Mouse (Mus musculus) megakaryocyte progenitor cell, adult 5-6 weeks (primary cell): ENCODE measurements around the gene Il11ra1. TPM values are rescaled to one million over a fixed set of nuclear protein-coding genes. Genes with fewer than 3 reads are reported as not detected.
"Not testable (repeated sequence)": the region's sequence is repeated elsewhere in the genome, so short reads cannot be mapped to it uniquely, and the experiment has no call there.

Experiments
- ATAC-seq: replicated peaks from 2 replicates; pipeline ENCODE4 v1.8.0; 2016; ENCODE audit warnings: mild to moderate bottlenecking, moderate TSS enrichment, inconsistent platforms; ENCODE audit not compliant: poor library complexity
- total RNA-seq, 2 experiments: library from RNA; stranded (forward) in 1 of 2; stranded (reverse) in 1 of 2; fragments of 157-497, 149-512 nt in 1 of 2; fragments of 200-1000 nt in 1 of 2; gene quantifications; 2 replicates each; pipeline versions ENCODE4 v1.2.3 to v1.2.4; 2015 to 2017

Gene Il11ra1
- total RNA-seq, 2 experiments from 2014 or later, result 46.9 to 149 TPM

DNA sequence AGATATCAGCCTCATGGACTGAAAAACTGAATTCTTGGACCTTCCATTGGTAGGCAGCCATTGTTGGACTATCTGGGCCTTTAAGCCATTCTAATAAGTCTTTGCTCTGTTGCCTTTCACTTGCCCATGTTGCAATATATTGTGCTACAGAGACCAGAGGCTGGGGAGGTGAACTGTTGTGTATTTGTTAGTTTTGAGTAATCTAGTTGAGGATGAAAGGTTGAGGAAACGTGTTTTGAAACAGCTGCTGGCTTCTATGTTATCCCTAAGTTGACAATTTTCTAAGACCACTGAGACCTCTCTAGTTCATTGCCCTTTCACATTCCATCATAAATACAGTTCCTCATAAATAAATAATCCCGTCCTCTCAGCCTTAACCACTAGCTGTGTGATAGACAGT lies 44.3 kb downstream of the Il11ra1 start:
- ATAC-seq, result no peak

DNA sequence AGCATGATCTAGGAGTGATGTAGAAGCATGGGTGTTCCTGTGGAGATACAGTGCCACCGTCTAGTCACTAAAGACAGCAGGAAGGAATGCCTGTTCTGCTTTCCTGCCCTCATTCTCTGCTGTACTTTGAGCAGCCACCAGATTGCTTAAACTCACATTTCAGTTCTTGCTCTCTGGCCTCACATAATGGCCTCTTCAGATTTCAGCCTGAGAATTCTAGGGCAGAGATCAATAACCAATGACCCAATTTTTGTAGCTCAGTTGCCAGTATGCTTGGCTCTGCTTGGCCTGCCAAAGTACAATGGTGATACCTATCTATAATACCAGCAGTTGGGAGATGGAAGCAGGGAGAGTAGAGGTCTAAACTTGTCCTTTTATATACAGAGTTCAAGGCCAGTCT lies 45.2 kb downstream of the Il11ra1 start:
- ATAC-seq, result no peak

DNA sequence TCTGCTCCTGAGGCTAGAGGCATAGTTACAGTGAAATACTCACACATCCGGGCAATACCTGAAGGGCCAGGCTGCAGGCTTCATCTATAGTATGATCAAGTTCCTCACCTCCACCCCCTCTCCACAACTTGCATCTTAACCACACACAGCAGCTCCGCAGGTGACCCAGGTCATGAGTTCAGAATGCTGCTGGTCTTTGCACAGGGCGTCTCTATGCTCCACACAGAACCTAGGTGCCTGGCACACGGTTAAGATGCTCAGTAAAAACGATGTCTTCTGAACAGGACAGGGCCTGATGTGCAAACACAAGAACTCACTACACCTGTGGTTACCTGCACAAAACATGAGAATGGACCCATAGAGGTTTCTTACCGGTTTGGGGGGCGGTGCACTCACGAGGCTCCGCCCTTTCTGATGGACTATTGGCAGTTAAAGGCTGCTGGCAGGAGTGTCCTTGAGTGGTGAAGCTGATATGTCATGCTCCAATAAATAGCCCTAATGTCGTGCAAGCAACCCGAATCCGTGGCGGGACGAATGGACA lies 55.1 kb downstream of the Il11ra1 start, which contains the start of gene Galt:
Gene Galt (plus strand): TSS at position 432 of the 541 bp plus-strand sequence.
- peak; percentile 45 for ATAC-seq

DNA sequence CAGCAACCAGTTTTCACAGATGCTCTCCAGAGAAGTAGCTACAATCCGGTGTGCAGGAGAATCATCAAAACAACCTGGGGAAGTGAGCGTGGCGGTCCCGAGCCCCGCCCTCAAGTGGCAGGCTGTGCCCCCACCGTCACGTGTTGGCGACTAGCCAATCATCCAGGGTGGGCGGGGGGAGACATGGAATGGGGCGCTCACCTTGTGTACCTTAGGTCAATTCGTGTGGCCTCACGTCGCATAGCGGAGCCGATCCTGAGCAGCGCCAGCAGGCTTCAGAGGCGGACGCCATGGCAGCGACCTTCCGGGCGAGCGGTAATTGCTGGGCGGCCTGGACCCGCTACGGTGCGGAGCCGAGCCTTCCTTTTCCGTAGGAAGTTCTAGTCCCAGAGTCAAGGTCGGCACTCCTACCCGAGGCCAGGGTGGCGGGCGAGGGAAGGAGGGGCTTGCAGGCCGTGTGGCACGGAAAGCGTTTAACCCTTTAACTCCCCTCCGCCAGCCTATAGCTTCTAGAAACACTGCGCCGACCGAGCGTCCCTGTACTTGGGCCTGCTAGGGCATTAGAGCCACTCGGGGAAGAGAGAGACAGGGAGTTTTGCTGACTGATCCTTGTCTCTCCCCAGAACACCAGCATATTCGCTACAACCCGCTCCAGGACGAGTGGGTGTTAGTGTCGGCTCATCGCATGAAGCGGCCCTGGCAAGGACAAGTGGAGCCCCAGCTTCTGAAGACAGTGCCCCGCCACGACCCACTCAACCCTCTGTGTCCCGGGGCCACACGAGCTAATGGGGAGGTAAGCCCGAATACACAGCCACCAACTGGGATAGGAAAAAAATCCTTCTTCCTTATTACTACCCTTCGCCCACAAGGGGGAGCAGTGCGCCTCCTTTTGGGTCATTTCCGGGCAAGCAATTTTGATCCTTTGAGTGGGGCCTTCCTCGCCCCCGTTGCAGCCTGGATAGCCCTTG lies 55.8 kb downstream of the Il11ra1 start, which contains the start of gene Sigmar1:
Gene Sigmar1 (minus strand): TSS at position 820 of the 968 bp plus-strand sequence.
- ATAC-seq, result peak; percentile 64

DNA sequence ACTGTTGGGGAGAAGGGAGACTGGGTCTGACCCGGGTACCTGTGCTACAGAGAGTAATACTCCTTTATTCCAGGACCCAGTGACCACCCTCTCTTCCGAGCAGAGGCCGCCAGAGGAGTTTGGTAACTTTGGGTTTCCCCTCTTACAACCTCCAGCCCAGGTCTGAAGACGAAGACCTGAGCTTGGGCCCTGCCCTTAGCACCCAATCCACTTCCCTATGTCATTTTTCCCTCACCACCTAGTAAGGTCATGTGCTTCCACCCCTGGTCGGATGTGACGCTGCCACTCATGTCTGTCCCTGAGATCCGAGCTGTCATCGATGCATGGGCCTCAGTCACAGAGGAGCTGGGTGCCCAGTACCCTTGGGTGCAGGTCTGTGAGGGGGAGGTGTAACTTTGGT lies 56.7 kb downstream of the Il11ra1 start:
- ATAC-seq, result no peak

DNA sequence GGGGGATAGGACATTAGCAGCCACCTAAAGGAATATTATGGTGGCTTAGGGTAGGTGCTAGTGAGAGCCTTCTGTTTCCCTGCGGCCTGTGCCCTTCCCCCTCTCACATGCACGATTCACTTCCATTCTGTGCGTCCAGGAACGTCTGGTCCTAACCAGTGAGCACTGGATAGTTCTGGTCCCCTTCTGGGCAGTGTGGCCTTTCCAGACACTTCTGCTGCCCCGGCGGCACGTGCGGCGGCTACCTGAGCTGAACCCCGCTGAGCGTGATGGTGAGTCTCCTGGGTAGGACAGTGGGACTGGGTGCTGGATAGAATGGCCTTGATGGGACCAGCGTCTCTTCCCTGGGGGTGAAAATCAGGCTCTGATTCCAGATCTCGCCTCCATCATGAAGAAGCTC lies 57.5 kb downstream of the Il11ra1 start:
- no peak for ATAC-seq

DNA sequence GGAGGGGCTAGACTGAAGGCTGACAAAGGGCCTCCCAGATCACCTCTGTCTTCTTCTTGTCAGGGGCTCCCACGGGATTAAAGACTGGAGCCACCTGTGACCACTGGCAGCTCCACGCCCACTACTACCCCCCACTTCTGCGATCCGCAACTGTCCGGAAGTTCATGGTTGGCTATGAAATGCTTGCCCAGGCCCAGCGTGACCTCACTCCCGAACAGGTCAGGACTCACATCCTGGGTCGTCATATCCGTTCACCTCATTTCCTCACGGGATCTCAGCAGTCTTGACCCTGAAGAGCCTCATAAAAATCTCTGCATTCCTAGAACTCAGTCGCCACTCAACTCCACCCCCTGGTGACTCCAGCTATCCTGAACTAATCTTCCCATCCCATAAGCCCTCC lies 58.2 kb downstream of the Il11ra1 start:
- ATAC-seq, result no peak

DNA sequence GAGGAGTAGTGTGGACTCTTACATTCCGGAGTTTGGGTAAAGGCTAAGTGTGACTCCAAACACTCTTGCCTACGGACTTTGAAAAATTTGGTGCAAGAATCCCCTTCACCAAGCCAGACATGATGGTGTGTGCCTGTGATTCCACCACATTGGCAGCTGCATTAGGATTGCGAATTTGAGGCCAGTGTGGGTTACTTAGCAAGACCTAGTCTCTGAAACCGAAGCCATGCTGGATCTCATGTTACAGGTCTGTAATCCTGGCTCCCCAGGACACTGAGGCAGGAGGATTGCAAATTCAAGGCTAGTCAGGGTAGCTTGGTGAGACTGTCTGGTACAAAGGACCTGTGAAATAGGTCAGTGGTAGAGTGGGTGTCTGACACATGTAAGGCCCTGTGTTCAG lies 58.9 kb downstream of the Il11ra1 start:
- no peak for ATAC-seq

DNA sequence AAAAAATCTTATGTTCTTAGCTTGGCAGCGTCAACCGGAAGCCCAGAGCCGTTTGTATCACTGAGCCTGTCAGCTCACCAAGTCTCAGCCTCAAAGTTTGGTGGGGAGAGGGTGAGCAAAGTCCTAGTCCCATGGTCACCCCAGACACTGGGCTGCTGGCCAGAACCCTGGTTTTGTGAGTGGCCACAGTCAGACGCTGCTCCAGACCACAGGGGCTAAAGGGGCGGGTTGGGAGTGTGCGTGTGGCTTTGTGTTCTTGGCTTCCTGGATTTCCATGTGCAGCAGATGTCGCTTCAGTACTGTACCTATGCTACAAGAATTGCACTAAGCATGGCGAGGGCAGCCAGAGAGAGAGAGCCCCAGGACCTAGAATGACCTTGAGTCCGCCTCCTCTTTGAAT lies 59.4 kb downstream of the Il11ra1 start:
- ATAC-seq, result no peak

DNA sequence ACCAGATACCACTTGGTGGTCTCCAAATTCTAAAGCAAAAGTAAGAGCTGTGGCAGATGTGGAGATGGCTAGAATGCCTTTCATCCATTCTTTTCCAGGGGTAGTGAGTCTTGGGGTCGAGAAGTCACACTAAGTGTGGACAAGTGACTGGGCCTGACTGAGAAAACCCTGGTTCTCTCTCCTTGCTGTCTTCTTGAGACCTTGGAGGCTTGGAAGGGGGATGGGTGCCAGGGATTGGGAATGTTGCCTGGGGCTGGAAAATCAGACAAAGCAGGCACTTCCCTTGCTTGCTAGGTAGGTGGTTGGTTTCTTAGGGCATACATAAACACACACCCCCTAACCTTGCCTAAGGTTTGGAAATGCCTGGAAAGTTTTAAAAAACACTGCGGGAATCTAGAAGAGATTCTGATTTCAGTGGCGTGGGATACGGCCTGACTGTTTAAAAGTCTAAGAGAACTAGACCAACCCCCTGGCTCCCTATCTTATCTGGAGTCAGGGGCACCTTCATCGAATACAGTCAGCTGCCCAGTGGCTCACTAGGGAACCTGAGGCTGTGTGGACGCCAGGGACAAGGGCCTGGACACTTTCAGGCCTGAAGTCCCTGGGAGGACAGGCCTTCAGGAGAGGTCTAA lies 60.0 kb downstream of the Il11ra1 start:
- 0 out of 2 replicates have a peak, but pooled peaks have one; percentile 0 for ATAC-seq

DNA sequence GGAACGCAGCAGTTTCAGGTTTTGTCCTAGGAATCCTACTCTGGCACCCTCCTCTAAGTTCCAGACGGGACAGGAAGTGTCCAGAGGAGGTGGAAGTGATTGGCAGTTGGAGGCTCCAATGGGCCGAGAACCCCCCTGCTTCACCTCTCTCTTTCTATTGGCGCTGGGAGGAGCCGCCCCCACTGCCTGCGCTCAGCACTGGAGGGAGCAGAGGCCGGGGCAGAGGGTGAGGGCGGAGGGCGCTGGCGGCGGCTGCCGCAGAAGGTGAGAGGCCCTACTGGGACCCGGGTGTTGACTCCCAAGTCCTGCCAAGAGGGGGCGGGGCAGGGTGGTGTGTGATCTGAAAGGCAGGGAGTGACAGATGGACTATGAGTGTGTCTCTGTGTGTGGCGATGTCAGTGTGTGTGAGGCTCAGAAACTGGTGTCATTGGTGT lies 60.5 kb downstream of the Il11ra1 start:
- ATAC-seq, result peak; percentile 71

DNA sequence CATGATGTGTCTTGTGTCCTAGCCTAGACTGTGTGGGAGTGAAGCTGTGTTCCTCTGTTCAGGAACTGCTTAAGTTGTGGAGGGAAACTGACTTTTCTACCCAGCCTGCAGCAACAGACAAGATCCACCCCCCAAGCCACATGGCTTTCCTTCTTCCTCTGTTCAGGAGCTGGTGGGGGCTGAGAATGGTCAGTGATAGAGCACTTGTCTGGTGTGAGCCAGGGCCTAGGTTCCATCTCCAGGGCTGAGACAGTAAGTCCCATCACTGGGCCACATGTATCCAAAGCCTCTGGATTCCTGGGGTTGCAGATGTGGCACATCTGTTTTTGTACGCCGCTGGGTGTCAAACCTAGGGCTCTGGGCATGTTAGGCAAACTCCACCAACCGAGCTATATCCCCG lies 61.1 kb downstream of the Il11ra1 start:
- ATAC-seq, result no peak

DNA sequence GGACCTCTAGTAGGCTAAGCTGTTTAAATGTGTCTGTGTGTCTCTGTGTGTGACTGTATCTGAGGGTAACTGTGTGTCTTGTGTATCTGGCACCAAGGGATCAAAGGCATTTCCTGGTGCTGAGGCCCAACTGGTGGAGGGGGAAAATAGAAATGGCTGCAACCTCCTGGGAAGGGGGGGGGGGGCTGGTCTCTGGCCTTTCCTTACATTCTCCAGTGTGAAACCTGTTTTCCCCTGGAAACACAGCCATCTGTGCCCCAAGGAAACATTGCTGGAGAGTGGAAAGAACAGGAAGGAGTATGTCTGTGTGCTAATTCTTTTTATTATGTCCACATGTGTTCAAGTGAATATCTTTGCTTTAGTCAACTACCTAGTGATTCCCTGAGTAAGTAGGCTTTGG lies 61.9 kb downstream of the Il11ra1 start:
- no peak for ATAC-seq

DNA sequence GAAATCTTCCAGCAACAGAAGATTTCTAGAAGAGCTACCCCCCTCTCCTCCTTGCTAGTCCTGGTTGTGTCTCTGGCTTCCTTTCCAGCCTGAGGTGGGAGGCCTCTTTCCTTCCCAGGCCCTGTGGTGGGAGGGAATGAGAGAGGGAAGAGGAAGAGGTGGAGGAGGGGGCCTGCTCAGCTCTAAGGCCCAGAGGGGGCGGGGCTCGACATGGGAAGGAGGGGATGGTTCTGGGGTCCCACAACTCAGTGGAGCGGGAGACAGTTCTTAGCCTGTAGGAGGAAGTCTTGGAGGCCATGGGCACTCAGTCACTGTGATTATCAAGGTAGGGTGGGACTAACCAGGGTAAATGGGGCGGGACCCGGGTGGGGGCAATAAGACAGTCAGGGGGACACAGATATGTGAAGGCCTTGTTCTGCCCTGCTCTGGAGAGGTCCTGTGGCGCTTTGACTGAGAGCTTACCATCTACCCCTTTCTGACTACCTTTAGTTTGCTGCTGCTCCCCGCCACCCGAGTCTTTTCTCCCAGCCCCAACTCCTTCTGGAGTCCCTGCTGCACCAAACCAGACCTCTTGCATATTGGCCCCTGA lies 62.4 kb downstream of the Il11ra1 start:
- ATAC-seq, result no peak

DNA sequence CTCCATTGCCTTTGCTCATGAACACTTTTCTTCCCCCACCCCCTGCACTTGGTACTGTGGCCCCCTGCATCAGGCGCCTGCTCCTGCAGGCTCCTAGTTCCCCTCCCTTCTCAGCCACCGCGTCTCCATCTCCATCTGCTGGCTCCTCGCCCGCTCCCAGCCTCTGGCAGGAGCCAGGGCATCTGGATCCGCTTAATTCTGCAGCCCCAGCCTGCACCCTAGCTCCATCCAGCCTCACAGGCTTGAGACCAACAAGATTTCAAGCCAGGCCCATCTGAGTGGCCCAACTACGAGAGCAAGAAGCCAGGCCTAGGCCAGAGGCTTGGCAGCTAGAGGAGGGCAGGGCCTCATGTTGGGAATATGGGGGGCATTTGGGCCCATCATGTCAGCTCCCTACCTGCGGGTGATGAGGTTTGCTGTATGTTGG lies 62.9 kb downstream of the Il11ra1 start:
- not testable (repeated sequence) for ATAC-seq

DNA sequence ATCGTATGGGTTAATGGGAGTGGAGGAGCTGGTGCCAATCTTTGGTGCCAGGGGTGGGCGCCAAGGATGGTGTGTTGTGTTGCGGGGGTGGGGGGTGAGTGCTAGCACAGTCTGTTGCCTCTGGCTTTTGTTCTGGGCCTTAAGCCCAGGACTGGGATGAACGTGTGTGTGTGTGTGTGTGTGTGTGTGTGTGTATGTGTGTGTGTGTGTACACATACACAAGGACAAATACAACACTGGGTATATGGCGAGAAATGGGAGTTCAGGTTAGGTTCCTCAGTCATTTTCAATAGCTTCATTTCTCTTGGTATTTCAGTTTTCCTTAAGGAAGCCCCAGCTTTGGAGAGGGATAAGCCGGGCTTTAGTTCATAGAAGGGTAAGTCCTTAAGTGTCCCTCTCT lies 63.4 kb downstream of the Il11ra1 start:
- not testable (repeated sequence) for ATAC-seq

DNA sequence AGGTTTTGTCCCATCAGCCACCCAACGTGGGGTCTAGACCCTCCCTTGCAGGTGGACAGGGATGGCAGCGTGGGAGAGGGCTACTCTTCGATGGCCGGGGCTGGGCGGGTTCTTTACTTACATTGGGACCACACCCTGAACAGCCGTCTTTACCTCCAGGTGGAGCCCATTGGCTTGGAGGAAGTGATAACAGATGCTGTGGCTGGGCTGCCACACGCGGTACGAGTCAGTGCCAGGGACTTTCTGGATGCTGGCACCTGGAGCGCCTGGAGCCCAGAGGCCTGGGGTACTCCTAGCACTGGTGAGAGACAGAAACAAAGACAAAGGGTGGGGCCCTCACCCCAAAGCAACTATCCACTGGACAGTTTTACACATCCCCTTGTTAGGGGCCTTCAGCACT lies 67.5 kb downstream of the Il11ra1 start:
- ATAC-seq, result not testable (repeated sequence)

DNA sequence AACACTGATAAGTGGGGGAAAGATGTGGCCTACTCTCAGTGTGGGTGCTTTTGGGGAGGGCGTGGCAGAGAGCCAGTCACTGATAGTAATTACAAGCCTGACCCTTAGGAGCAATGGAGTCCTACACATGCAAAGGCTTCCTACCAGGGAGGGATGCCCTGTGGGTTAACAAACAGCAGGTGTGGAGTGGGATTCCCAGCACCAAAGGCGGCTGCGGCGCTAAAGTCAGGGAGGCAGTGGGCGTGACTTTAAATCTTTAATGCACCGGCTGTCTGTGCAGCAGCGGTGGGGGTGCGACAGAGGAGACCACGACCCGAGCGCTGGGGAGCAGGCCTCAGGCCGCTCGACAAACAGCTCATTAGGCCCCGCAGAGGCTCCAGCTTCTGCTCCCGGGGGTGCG lies 73.2 kb downstream of the Il11ra1 start:
- not testable (repeated sequence) for ATAC-seq

DNA sequence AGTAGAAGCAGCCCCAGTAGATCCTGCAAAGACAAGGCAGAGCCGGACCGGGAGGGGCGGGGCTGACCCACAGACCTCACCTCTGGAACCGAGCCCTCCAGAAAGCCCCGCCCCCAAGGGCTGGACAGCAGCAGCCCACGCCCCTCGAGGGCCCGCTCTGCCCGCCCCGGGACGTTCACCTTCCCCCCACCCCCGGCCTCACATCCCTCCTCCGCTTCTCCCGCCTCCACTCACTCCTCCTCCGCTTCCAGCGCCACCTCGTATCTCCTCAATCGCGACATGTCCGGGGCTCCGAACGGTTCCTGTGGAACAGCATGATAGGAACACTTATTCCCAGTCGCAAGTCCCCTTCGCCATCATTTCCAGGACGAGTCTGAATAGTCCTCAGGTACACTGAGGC lies 73.7 kb downstream of the Il11ra1 start:
- ATAC-seq, result peak; percentile 69; the same call in 1 of the 2 replicates

DNA sequence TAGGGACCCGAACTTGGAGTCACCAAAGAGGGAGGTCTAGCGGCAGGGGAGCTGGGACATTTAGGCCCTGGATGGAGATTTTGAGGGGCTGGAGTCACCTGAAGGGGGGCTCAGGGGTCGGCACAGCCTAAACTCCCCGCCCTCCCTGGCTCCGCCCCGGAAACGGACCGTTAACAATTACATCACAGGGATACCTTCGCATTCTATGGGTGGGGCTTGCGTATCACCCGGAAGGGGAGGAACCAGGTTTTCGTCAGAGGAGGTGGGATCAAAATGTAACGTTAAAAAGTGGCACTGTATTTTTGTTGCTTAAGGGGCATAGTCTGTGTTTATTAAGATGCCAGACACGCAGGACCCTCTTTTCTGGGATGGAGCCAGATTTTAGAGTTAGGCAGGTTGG lies 74.2 kb downstream of the Il11ra1 start, which contains the start of gene Ccl27a:
Gene Ccl27a (minus strand): TSS at position 246 of the 400 bp plus-strand sequence.
- ATAC-seq, result peak; percentile 70

DNA sequence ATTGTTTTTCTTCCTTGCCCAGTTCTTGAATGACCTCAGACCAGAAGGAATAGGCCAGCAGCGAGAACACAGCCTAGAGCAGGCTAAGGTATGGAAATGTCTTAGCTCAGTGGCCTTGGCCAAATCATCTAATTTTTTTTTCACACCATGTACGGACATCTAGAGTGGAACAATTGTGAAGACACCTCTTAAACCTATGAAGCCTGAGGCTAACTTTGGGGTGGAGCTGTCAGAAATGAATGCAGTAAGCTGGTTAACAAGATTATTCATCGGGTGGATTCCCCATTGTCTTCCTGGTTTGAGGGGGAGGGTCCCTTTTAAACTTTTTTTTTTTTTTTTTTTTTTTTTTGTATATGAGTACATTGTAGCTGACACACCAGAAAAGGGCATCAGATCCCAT lies 74.7 kb downstream of the Il11ra1 start:
- ATAC-seq, result not testable (repeated sequence)
